In genomic region chr12:57179465-57180188, GRCm38 (mm10) we compare ENCODE assay signal across 9 mouse cellular contexts. TPM values are rescaled to one million over a fixed set of nuclear protein-coding genes. Genes with fewer than 3 reads are reported as not detected.
DNase-seq lines count a peak whose midpoint lies in the region; ATAC-seq and TF ChIP-seq lines count a peak whose summit lies in the region.
"Had no signal": no experiment of that assay in that cellular context is flagged by ENCODE, and none has a peak within 500 bp of the region (broad histone marks: within the 10 kb centered on the region; RNA-seq: fewer than 3 reads in every experiment).

No protein-coding gene starts in this region.

- TF ChIP-seq CTCF in layer of hippocampus, adult 2 months (conservative IDR thresholded peaks at IDR 0.05), result peak; percentile 10; the same call in 1 of the 2 replicates

- H3K9ac ChIP-seq in midbrain, embryonic 15.5 days, result no peak overlapping the region

- H3K27ac ChIP-seq in layer of hippocampus, adult 2 months, result peak overlapping the region; percentile 2; the same call in 1 of the 2 replicates
- H3K27ac ChIP-seq in midbrain, embryonic 15.5 days, result no peak overlapping the region

- H3K4me3 ChIP-seq in layer of hippocampus, adult 2 months, result no peak overlapping the region
- H3K4me3 ChIP-seq in midbrain, embryonic 15.5 days, result no peak overlapping the region

- H3K36me3 ChIP-seq in midbrain, embryonic 15.5 days (replicated peaks), result no peaks in the 10 kb centered on the region

- no peak for DNase-seq in layer of hippocampus, adult 2 months (ENCODE audit: low spot score in 2 of 2)
- no peak for DNase-seq in layer of hippocampus, postnatal 36 days
- DNase-seq in embryo, embryonic 10.5 days (ENCODE audit: low spot score), result peak; percentile 79
- peak; percentile 37 to 38 for DNase-seq in heart, postnatal 10 days
- no peak for DNase-seq in right cerebral cortex, postnatal 4 days
- no peak for DNase-seq in cerebellum, postnatal 25 days
- DNase-seq: cerebellum, postnatal 10 days had no signal

- peaks cover 8% of the 10 kb centered on the region for H3K4me1 ChIP-seq in midbrain, embryonic 15.5 days

- peak; percentile 58; the same call in 1 of the 2 replicates for ATAC-seq in midbrain, embryonic 15.5 days (replicated peaks)
- ATAC-seq in inflammation-experienced regulatory T-cells, adult 6 months, result no peak

- H3K4me2 ChIP-seq in midbrain, embryonic 15.5 days, result no peak overlapping the region

- H3K27me3 ChIP-seq in midbrain, embryonic 15.5 days (replicated peaks), result no peaks in the 10 kb centered on the region

- intact Hi-C loops in heart, postnatal 10 days (cut with DNase I), result loop anchor here (5.0 kb wide), 2 partner anchors 497 to 592 kb away; no protein-coding TSS in a partner anchor

- no peaks in the 10 kb centered on the region for H3K9me3 ChIP-seq in midbrain, embryonic 15.5 days

- 19% methylated on average over 5 of the region's 5 CpGs for WGBS in midbrain, embryonic 15.5 days

RNA-seq across cellular contexts. Expression of gene Slc25a21, which starts 17.6 kb away (rescaled TPM):
- total RNA-seq in layer of hippocampus, adult 2 months (2021), result 1 to 10 TPM in 1 of 2 experiments, under 1 TPM in 1; 0.42 to 2.0 TPM
- under 1 TPM; 0.35 to 0.91 TPM for total RNA-seq in layer of hippocampus, postnatal 36 days (2021)
- under 1 TPM; 0.12 TPM for total RNA-seq in heart, postnatal 10 days (2021)
- 0.12 and 0.46 TPM in 2 replicates for polyA plus RNA-seq in midbrain, embryonic 15.5 days (2015; fragmentation: Nextera tagmentation; extraction: Ambion mirVana)
- not detected for polyA plus RNA-seq in inflammation-experienced regulatory T-cells, adult 6 months (2017; shearing (Covaris generic))

RNA-seq across cellular contexts. Expression of gene Prps1l3, which starts 50.6 kb away (rescaled TPM):
- total RNA-seq in layer of hippocampus, adult 2 months (2021), result 10 to 100 TPM; 16.5 to 19.4 TPM
- total RNA-seq in layer of hippocampus, postnatal 36 days (2021), result 10 to 100 TPM; 17.5 to 20.0 TPM
- 10 to 100 TPM; 17.8 to 22.8 TPM for total RNA-seq in heart, postnatal 10 days (2021)
- polyA plus RNA-seq in midbrain, embryonic 15.5 days (2015; fragmentation: Nextera tagmentation; extraction: Ambion mirVana), result 28.7 and 30.7 TPM in 2 replicates
- 10 to 100 TPM; 55.6 to 67.5 (median 59.2) TPM for polyA plus RNA-seq in inflammation-experienced regulatory T-cells, adult 6 months (2017; shearing (Covaris generic))

RNA-seq across cellular contexts. Expression of gene Mipol1, which starts 50.6 kb away (rescaled TPM):
- total RNA-seq in layer of hippocampus, adult 2 months (2021), result 1 to 10 TPM; 6.3 to 7.6 TPM
- 1 to 10 TPM; 6.2 to 7.9 TPM for total RNA-seq in layer of hippocampus, postnatal 36 days (2021)
- total RNA-seq in heart, postnatal 10 days (2021), result 1 to 10 TPM; 6.5 to 7.6 TPM
- 4.3 and 4.6 TPM in 2 replicates for polyA plus RNA-seq in midbrain, embryonic 15.5 days (2015; fragmentation: Nextera tagmentation; extraction: Ambion mirVana)
- polyA plus RNA-seq in inflammation-experienced regulatory T-cells, adult 6 months (2017; shearing (Covaris generic)), result 10 to 100 TPM in 2 of 3 experiments, 1 to 10 TPM in 1; 6.7 to 17.1 (median 13.9) TPM

Comparison
In these comparisons a context has a peak if more than half of its experiments do, and no peak if none do; other contexts are left out.
1. DNase-seq: peak in embryo, embryonic 10.5 days (single experiment) and heart, postnatal 10 days (2 of 2); none in layer of hippocampus, adult 2 months (0 of 2), layer of hippocampus, postnatal 36 days (0 of 2), right cerebral cortex, postnatal 4 days (single experiment) and cerebellum, postnatal 25 days (0 of 2).